Mouse (Mus musculus): ENCODE data around the gene Vps26a. TPM values are rescaled to one million over a fixed set of nuclear protein-coding genes. Genes with fewer than 3 reads are reported as not detected.

Gene Vps26a
- total and polyA plus RNA-seq, 2 experiments from 2014 or later, result 51.0 to 78.5 TPM

DNA sequence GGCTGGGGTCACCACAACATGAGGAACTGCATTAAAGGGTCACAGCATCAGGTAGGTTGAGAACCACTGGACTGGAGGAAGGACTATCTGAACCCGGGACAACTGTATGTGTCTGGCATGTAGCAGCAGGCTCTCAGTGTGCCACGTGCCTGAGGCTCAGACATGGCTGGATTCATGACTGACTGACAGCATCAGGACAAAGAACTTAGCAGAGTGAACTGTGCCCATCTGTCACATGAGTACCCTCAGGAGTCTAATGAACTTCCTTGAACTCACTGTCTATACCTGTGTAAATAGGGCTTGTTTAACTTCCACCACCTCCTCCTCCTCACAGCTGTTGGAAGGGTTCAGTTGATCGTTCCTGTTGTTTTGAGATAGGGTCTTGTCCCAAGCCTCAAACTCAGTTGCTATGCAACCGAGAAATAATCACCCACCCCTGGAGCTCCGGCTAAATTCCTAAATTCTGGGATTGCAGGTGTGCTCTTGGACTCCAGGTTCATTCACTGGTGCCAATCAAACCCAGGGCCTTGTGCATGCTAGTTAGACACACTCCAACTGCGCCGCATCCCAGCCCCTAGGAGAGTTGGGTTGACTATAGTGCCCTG lies 35.8 kb upstream of the Vps26a start:
- H3K36me3 ChIP-seq (replicated peaks; ENCODE audit: control insufficient read depth, insufficient read depth, low read length), result no peaks in the 10 kb centered on the region
- DNase-seq (ENCODE audit: low spot score), result no peak
- ATAC-seq (ENCODE audit: insufficient read depth, low read depth), result no peak
- no peak overlapping the region for H3K27ac ChIP-seq (ENCODE audit: low read depth)
- H3K4me2 ChIP-seq (ENCODE audit: low read depth, low read length), result no peak overlapping the region
- H3K9me3 ChIP-seq (replicated peaks; ENCODE audit: control insufficient read depth, low read length), result no peaks in the 10 kb centered on the region
- WGBS, result 68% methylated on average over 7 of the region's 7 CpGs
- H3K4me1 ChIP-seq (ENCODE audit: control insufficient read depth, insufficient read depth), result no peaks in the 10 kb centered on the region
- no peak for TF ChIP-seq EP300 (IDR thresholded peaks at IDR 0.05; ENCODE audit: low read depth)
- no peak for TF ChIP-seq CTCF (IDR thresholded peaks at IDR 0.05; ENCODE audit: low read depth)
- no peak overlapping the region for H3K4me3 ChIP-seq (ENCODE audit: low read depth, low read length)
- H3K9ac ChIP-seq (replicated peaks; ENCODE audit: low read depth, low read length), result no peak overlapping the region
- H3K27me3 ChIP-seq (ENCODE audit: control insufficient read depth, insufficient read depth, low read length), result no peaks in the 10 kb centered on the region

DNA sequence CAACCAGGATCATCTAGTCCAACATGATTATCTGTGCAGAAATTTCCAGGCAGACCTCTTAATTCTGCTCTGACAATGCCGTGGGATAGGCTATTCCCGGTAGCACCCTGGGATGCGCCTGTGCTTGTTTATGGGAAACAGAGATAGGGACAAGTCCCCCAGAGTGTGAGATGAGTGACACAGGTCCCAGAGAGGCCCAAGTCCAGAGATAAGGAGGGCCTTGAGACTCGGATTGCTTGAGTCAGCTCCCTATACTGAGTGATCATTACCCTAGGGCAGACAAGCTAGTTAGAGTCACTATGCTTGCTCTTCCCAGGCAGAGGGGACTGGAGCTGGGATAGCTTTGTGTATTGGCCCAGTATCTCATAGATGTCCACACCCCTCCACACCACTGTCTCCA lies 35.2 kb upstream of the Vps26a start:
- Histone ChIP-seq H3K4me1 (ENCODE audit: control insufficient read depth, insufficient read depth) (no peaks in the 10 kb centered on the region), H3K9me3 (replicated peaks; ENCODE audit: control insufficient read depth, low read length) (no peaks in the 10 kb centered on the region), H3K36me3 (replicated peaks; ENCODE audit: control insufficient read depth, insufficient read depth, low read length) (no peaks in the 10 kb centered on the region), H3K27me3 (ENCODE audit: control insufficient read depth, insufficient read depth, low read length) (no peaks in the 10 kb centered on the region), H3K9ac (replicated peaks; ENCODE audit: low read depth, low read length) (no peak overlapping the region), H3K27ac (ENCODE audit: low read depth) (no peak overlapping the region), H3K4me3 (ENCODE audit: low read depth, low read length) (no peak overlapping the region), H3K4me2 (ENCODE audit: low read depth, low read length) (no peak overlapping the region)
- WGBS, result 23% methylated on average over 4 of the region's 4 CpGs
- ATAC-seq (ENCODE audit: insufficient read depth, low read depth) (no peak), DNase-seq (ENCODE audit: low spot score) (no peak)
- TF ChIP-seq CTCF (IDR thresholded peaks at IDR 0.05; ENCODE audit: low read depth) (no peak), EP300 (IDR thresholded peaks at IDR 0.05; ENCODE audit: low read depth) (no peak)

GRCm38 (mm10) chr10:62520911-62521310 lies 34.3 kb upstream of the Vps26a start:
- Histone ChIP-seq H3K9me3 (replicated peaks; ENCODE audit: control insufficient read depth, low read length) (no peaks in the 10 kb centered on the region), H3K27me3 (ENCODE audit: control insufficient read depth, insufficient read depth, low read length) (no peaks in the 10 kb centered on the region), H3K27ac (ENCODE audit: low read depth) (no peak overlapping the region), H3K4me3 (ENCODE audit: low read depth, low read length) (no peak overlapping the region), H3K9ac (replicated peaks; ENCODE audit: low read depth, low read length) (no peak overlapping the region), H3K4me1 (ENCODE audit: control insufficient read depth, insufficient read depth) (no peaks in the 10 kb centered on the region), H3K4me2 (ENCODE audit: low read depth, low read length) (no peak overlapping the region), H3K36me3 (replicated peaks; ENCODE audit: control insufficient read depth, insufficient read depth, low read length) (no peaks in the 10 kb centered on the region)
- TF ChIP-seq EP300 (IDR thresholded peaks at IDR 0.05; ENCODE audit: low read depth), result no peak
- no peak for TF ChIP-seq CTCF (IDR thresholded peaks at IDR 0.05; ENCODE audit: low read depth)
- no peak for ATAC-seq (ENCODE audit: insufficient read depth, low read depth)
- DNase-seq (ENCODE audit: low spot score), result no peak
- 60% methylated on average over 2 of the region's 2 CpGs for WGBS

GRCm38 (mm10) chr10:62517511-62517910 lies 30.9 kb upstream of the Vps26a start:
- no peak for DNase-seq (ENCODE audit: low spot score)

DNA sequence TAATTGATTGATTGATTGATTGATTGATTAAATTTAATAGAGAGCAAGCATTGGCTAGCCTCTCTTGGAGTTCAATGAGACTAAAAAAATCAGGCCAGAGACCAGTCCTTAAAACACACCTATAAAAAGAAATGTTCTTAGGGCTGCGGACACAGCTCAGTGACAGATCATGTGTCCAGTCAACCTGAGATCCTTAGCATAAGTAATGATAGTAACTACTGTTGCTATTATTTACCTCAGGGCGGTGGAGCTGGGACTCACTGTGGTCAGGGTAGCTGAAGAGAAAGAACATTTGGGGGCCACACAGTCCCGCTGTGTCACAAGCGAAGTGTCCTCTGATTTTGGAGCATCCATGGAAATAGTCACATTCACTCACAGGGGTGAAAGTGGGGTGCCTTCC lies 26.2 kb upstream of the Vps26a start:
- H3K27ac ChIP-seq (ENCODE audit: low read depth), result no peak overlapping the region
- no peak for ATAC-seq (ENCODE audit: insufficient read depth, low read depth)
- TF ChIP-seq EP300 (IDR thresholded peaks at IDR 0.05; ENCODE audit: low read depth) (no peak), CTCF (IDR thresholded peaks at IDR 0.05; ENCODE audit: low read depth) (no peak)
- 0 out of 2 replicates have a peak, but pooled peaks cover 4% of the 10 kb centered on the region for H3K4me1 ChIP-seq (ENCODE audit: control insufficient read depth, insufficient read depth)
- H3K9ac ChIP-seq (replicated peaks; ENCODE audit: low read depth, low read length), result no peak overlapping the region
- no peaks in the 10 kb centered on the region; the same call in none of the 2 replicates for H3K27me3 ChIP-seq (ENCODE audit: control insufficient read depth, insufficient read depth, low read length)
- H3K4me3 ChIP-seq (ENCODE audit: low read depth, low read length), result no peak overlapping the region
- no peaks in the 10 kb centered on the region for H3K9me3 ChIP-seq (replicated peaks; ENCODE audit: control insufficient read depth, low read length)
- H3K4me2 ChIP-seq (ENCODE audit: low read depth, low read length), result no peak overlapping the region
- no peaks in the 10 kb centered on the region for H3K36me3 ChIP-seq (replicated peaks; ENCODE audit: control insufficient read depth, insufficient read depth, low read length)
- 89% methylated on average over 4 of the region's 4 CpGs for WGBS
- DNase-seq (ENCODE audit: low spot score), result no peak

More at GRCm38 (mm10) chr10:62517511-62517910, 30.9 kb upstream of the Vps26a start:
- Histone ChIP-seq H3K4me2 (ENCODE audit: low read depth, low read length) (no peak overlapping the region), H3K9ac (replicated peaks; ENCODE audit: low read depth, low read length) (no peak overlapping the region), H3K27me3 (ENCODE audit: control insufficient read depth, insufficient read depth, low read length) (no peaks in the 10 kb centered on the region), H3K36me3 (replicated peaks; ENCODE audit: control insufficient read depth, insufficient read depth, low read length) (no peaks in the 10 kb centered on the region), H3K4me1 (ENCODE audit: control insufficient read depth, insufficient read depth) (no peaks in the 10 kb centered on the region), H3K27ac (ENCODE audit: low read depth) (no peak overlapping the region), H3K9me3 (replicated peaks; ENCODE audit: control insufficient read depth, low read length) (no peaks in the 10 kb centered on the region), H3K4me3 (ENCODE audit: low read depth, low read length) (no peak overlapping the region)
- 64% methylated on average over 6 of the region's 6 CpGs for WGBS
- ATAC-seq (ENCODE audit: insufficient read depth, low read depth), result no peak
- TF ChIP-seq EP300 (IDR thresholded peaks at IDR 0.05; ENCODE audit: low read depth) (no peak), CTCF (IDR thresholded peaks at IDR 0.05; ENCODE audit: low read depth) (no peak)

GRCm38 (mm10) chr10:62511528-62511927 lies 24.9 kb upstream of the Vps26a start:
- TF ChIP-seq CTCF (IDR thresholded peaks at IDR 0.05; ENCODE audit: low read depth), result no peak
- TF ChIP-seq EP300 (IDR thresholded peaks at IDR 0.05; ENCODE audit: low read depth), result no peak

More at GRCm38 (mm10) chr10:62511528-62511927, 24.9 kb upstream of the Vps26a start:
- WGBS, result 62% methylated on average over 6 of the region's 6 CpGs
- ATAC-seq (ENCODE audit: insufficient read depth, low read depth) (no peak), DNase-seq (ENCODE audit: low spot score) (no peak)
- Histone ChIP-seq H3K4me1 (ENCODE audit: control insufficient read depth, insufficient read depth) (0 out of 2 replicates have a peak, but pooled peaks cover 4% of the 10 kb centered on the region), H3K4me2 (ENCODE audit: low read depth, low read length) (no peak overlapping the region), H3K36me3 (replicated peaks; ENCODE audit: control insufficient read depth, insufficient read depth, low read length) (no peaks in the 10 kb centered on the region), H3K27ac (ENCODE audit: low read depth) (no peak overlapping the region), H3K9ac (replicated peaks; ENCODE audit: low read depth, low read length) (no peak overlapping the region), H3K9me3 (replicated peaks; ENCODE audit: control insufficient read depth, low read length) (no peaks in the 10 kb centered on the region), H3K27me3 (ENCODE audit: control insufficient read depth, insufficient read depth, low read length) (peaks cover 3% of the 10 kb centered on the region), H3K4me3 (ENCODE audit: low read depth, low read length) (no peak overlapping the region)

Measured in heart, postnatal 0 days (tissue).